Mouse (Mus musculus) liver, adult 2 months (tissue): ENCODE measurements around the gene Blnk.

ENCODE experiments used
- CTCF ChIP-seq: fragments of 200-500 bp; IDR thresholded peaks from 2 replicates; pipeline ENCODE4 v1.5.1; 2011; ENCODE audit warnings: low read depth, low read length, control low read depth
- POLR2A ChIP-seq: fragments of 200-500 bp; IDR thresholded peaks from 2 replicates; pipeline ENCODE4 v1.6.1; 2011; ENCODE audit warnings: low read length, control low read depth; ENCODE audit not compliant: insufficient read depth; ENCODE audit errors: extremely low read depth

DNA sequence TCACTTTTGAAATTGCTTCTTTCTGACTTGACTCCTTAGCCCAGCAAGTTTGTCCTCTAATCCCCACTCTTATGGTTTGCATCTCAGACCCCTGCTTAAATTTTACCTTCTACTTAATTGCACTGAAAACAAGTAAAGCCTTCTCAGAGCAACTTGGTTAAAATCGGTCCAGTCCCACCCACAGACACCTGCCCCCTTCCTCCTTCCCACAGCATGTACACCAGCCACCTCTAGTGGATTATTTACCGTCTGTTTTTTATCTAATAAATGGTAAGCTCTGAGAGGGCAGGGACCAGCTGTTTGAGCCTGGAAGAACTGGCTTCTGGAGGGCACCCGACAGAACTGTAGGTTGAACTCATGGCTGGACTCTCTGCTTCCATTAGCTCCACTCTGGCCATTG is 26.2 kb upstream of the Blnk start:
- TF ChIP-seq CTCF: no peak
- TF ChIP-seq POLR2A: no peak
